ENCODE assay signal across 8 mouse cellular contexts in the genomic region with DNA sequence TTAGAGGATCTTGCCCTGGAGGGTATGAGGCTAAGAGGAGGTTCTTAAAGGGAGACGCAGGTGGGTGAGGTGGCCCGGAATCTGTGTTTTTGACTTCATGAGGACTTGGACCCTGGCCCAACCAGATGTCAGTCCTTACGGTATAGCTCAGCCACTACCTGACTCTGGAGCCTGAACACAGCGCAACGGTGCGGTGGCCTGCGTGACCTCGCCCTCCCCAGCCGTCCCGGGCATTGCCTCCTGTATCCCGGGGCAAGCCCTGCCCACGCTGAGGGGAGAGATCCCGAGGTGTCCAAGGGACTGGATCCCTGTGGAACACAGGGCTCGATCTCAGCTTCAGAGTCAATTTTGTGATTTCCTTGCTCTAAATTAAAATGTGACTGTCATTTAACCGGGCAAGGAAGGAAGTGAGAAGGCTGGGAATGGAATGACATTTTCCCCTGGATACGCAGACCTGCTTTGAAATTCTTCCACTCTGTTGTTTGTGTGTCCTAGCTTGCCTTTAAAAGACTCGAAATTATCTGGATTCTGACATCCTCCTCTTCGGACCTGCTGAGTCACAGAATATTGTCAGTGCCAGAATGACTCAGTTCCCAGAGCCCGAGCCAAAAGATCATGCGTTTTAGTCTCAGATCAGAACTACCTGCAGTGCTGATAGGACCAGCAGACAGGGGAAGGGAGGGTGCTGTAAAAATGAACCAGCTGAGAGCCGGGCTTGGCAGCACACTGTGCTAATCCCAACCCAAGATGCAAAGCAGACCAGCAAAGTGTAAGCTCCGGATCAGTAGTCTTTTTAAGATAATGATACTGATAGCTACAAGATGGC. TPM values are rescaled to one million over a fixed set of nuclear protein-coding genes. Genes with fewer than 3 reads are reported as not detected.
DNase-seq lines count a peak whose midpoint lies in the region; ATAC-seq and TF ChIP-seq lines count a peak whose summit lies in the region.

No protein-coding gene starts in this region.

- peak overlapping the region; percentile 87 for H3K27ac ChIP-seq in hindbrain, embryonic 14.5 days
- 0 out of 2 replicates have a peak overlapping the region, but pooled peaks have one; percentile 16 for H3K27ac ChIP-seq in limb, embryonic 14.5 days (replicated peaks; ENCODE audit: low read depth, low read length)
- H3K27ac ChIP-seq in midbrain, postnatal 0 days (ENCODE audit: low read depth, low read length): peak overlapping the region; percentile 84

- no peak for TF ChIP-seq CTCF in midbrain, postnatal 0 days (IDR thresholded peaks at IDR 0.05)

- H3K4me1 ChIP-seq in hindbrain, embryonic 14.5 days (replicated peaks; ENCODE audit: control insufficient read depth, insufficient read depth, low read length): peaks cover 23% of the 10 kb centered on the region
- H3K4me1 ChIP-seq in limb, embryonic 14.5 days (ENCODE audit: control insufficient read depth, insufficient read depth, low read length): peaks cover 11% of the 10 kb centered on the region
- peaks cover 5% of the 10 kb centered on the region; the same call in 1 of the 2 replicates for H3K4me1 ChIP-seq in midbrain, postnatal 0 days (ENCODE audit: insufficient read depth, low read length)

- no peaks in the 10 kb centered on the region for H3K36me3 ChIP-seq in hindbrain, embryonic 14.5 days (replicated peaks; ENCODE audit: control insufficient read depth, insufficient read depth)
- H3K36me3 ChIP-seq in limb, embryonic 14.5 days (ENCODE audit: control insufficient read depth, insufficient read depth, low read length): no peaks in the 10 kb centered on the region
- H3K36me3 ChIP-seq in midbrain, postnatal 0 days (ENCODE audit: insufficient read depth, low read length): no peaks in the 10 kb centered on the region

- no peaks in the 10 kb centered on the region for H3K27me3 ChIP-seq in hindbrain, embryonic 14.5 days (ENCODE audit: control insufficient read depth, insufficient read depth, low read length)
- no peaks in the 10 kb centered on the region for H3K27me3 ChIP-seq in limb, embryonic 14.5 days (ENCODE audit: control insufficient read depth, insufficient read depth, low read length)
- no peaks in the 10 kb centered on the region for H3K27me3 ChIP-seq in midbrain, postnatal 0 days (ENCODE audit: insufficient read depth, low read length)

- DNase-seq in urinary bladder, postnatal 14 days (ENCODE audit: low spot score): peak; percentile 69
- DNase-seq in urinary bladder, postnatal 4 days (ENCODE audit: low spot score in 2 of 2): no peak
- peak; percentile 42 for DNase-seq in cerebellum, adult 11-12 months
- peak; percentile 15 to 27 for DNase-seq in frontal cortex, postnatal 14 days (ENCODE audit: low spot score in 2 of 2)
- DNase-seq in hindbrain, embryonic 14.5 days (ENCODE audit: low spot score): peak; percentile 37
- peak; percentile 14 for DNase-seq in limb, embryonic 14.5 days (ENCODE audit: low spot score)
- DNase-seq in midbrain, postnatal 0 days (ENCODE audit: low spot score): peak; percentile 47
- no peak for DNase-seq in embryo, embryonic 10.5 days (ENCODE audit: low spot score)

- no peaks in the 10 kb centered on the region for H3K9me3 ChIP-seq in hindbrain, embryonic 14.5 days (ENCODE audit: control insufficient read depth, low read length)
- no peaks in the 10 kb centered on the region for H3K9me3 ChIP-seq in limb, embryonic 14.5 days (ENCODE audit: control insufficient read depth, low read length)
- H3K9me3 ChIP-seq in midbrain, postnatal 0 days (ENCODE audit: low read length): no peaks in the 10 kb centered on the region

- no peak for TF ChIP-seq POLR2A in limb, embryonic 14.5 days (IDR thresholded peaks at IDR 0.05; ENCODE audit: borderline replicate concordance, extremely low read depth, insufficient read depth, insufficient read length)

- ATAC-seq in hindbrain, embryonic 14.5 days (ENCODE audit: low FRiP score): peak; percentile 57
- ATAC-seq in limb, embryonic 14.5 days (ENCODE audit: low FRiP score, low read depth): peak; percentile 25
- ATAC-seq in midbrain, postnatal 0 days (ENCODE audit: low FRiP score): peak; percentile 62

- H3K4me3 ChIP-seq in hindbrain, embryonic 14.5 days (replicated peaks; ENCODE audit: low read length): peak overlapping the region; percentile 98
- peak overlapping the region; percentile 96 for H3K4me3 ChIP-seq in limb, embryonic 14.5 days (replicated peaks; ENCODE audit: low read length)
- H3K4me3 ChIP-seq in midbrain, postnatal 0 days (ENCODE audit: low read depth, low read length): peak overlapping the region; percentile 89

- WGBS in hindbrain, embryonic 14.5 days: 8% methylated on average over 22 of the region's 22 CpGs
- 8% methylated on average over 22 of the region's 22 CpGs for WGBS in limb, embryonic 14.5 days
- WGBS in midbrain, postnatal 0 days: 3% methylated on average over 21 of the region's 22 CpGs

- H3K4me2 ChIP-seq in hindbrain, embryonic 14.5 days (replicated peaks): peak overlapping the region; percentile 99
- H3K4me2 ChIP-seq in limb, embryonic 14.5 days (replicated peaks; ENCODE audit: low read depth, low read length, severe bottlenecking): peak overlapping the region; percentile 89
- H3K4me2 ChIP-seq in midbrain, postnatal 0 days (ENCODE audit: low read depth, low read length, poor library complexity, severe bottlenecking): peak overlapping the region; percentile 77

- peak overlapping the region; percentile 93 for H3K9ac ChIP-seq in hindbrain, embryonic 14.5 days
- H3K9ac ChIP-seq in limb, embryonic 14.5 days (ENCODE audit: low read depth, low read length, severe bottlenecking): peak overlapping the region; percentile 56
- H3K9ac ChIP-seq in midbrain, postnatal 0 days (replicated peaks; ENCODE audit: low read length, poor library complexity, severe bottlenecking): peak overlapping the region; percentile 96

RNA-seq across cellular contexts. Expression of gene Lamc1, which starts 0.9 kb away (rescaled TPM):
- polyA plus RNA-seq in hindbrain, embryonic 14.5 days (2014; fragmentation: Nextera tagmentation; extraction: Ambion mirVana): 28.1 and 29.2 TPM in 2 replicates
- 118 and 132 TPM in 2 replicates for polyA plus RNA-seq in limb, embryonic 14.5 days (2012; rRNA removed)
- 76.7 and 78.1 TPM in 2 replicates for polyA plus RNA-seq in limb, embryonic 14.5 days (2014; fragmentation: Nextera tagmentation; extraction: Ambion mirVana)
- total RNA-seq in midbrain, postnatal 0 days (2014; rRNA removed): 40.6 and 46.1 TPM in 2 replicates
- 11.5 and 12.0 TPM in 2 replicates for polyA plus RNA-seq in midbrain, postnatal 0 days (2015; fragmentation: Nextera tagmentation; extraction: Ambion mirVana)

Comparison
In these comparisons a context has a peak if more than half of its experiments do, and no peak if none do; other contexts are left out.
1. DNase-seq: peak in urinary bladder, postnatal 14 days (single experiment), cerebellum, adult 11-12 months (single experiment), frontal cortex, postnatal 14 days (2 of 2), hindbrain, embryonic 14.5 days (single experiment), limb, embryonic 14.5 days (single experiment) and midbrain, postnatal 0 days (single experiment); none in urinary bladder, postnatal 4 days (0 of 2) and embryo, embryonic 10.5 days (single experiment).
2. H3K27ac ChIP-seq: peak in every context shown above with its lines; median percentile 87 in hindbrain, embryonic 14.5 days; 84 in midbrain, postnatal 0 days; 16 in limb, embryonic 14.5 days.
3. Peak in every context shown above with its lines, with median percentiles within 50 percentile points of each other: ATAC-seq, H3K4me2 ChIP-seq, H3K4me3 ChIP-seq and H3K9ac ChIP-seq.